Mouse (Mus musculus): ENCODE measurements around the gene Mipol1. TPM values are rescaled to one million over a fixed set of nuclear protein-coding genes. Genes with fewer than 3 reads are reported as not detected.
"Not testable (repeated sequence)": the region's sequence is repeated elsewhere in the genome, so short reads cannot be mapped to it uniquely, and the experiment has no call there.

The Mipol1 gene
- polyA plus RNA-seq, 1 experiment from 2014 or later: 10.6 TPM

DNA sequence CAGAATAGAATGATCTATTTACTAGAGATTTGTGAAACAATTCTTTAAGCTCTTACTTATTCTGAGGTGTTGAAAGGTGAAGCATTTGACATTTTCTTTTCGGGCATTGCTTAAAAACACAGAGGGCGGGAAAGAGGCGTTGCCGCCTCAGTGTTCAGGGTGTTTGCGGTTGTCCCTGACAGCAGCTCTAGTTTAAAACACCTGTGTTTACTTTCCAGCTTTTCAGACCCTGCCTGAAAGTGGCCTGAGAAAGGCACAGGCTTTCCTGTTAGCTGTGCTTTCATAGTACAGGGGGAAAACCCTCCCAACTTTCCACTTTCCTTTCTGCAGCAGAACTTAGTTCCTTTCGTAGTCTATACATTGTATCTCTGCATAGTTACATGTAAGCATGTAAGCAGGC lies 152.6 kb downstream of the Mipol1 start:
- H3K9ac ChIP-seq: no peak overlapping the region
- H3K4me2 ChIP-seq (replicated peaks): no peak overlapping the region
- H3K9me3 ChIP-seq: no peaks in the 10 kb centered on the region
- H3K4me1 ChIP-seq: no peaks in the 10 kb centered on the region
- 40% methylated on average over 6 of the region's 6 CpGs for WGBS
- H3K27me3 ChIP-seq: no peaks in the 10 kb centered on the region
- no peak for ATAC-seq (ENCODE audit: insufficient number of reproducible peaks, insufficient read depth, low FRiP score, low TSS enrichment)
- H3K4me3 ChIP-seq: no peak overlapping the region
- H3K27ac ChIP-seq: no peak overlapping the region
- no peaks in the 10 kb centered on the region for H3K36me3 ChIP-seq

- H3K4me2 ChIP-seq (replicated peaks): no peak overlapping the region
- no peak for ATAC-seq (ENCODE audit: insufficient number of reproducible peaks, insufficient read depth, low FRiP score, low TSS enrichment)
- H3K4me3 ChIP-seq: no peak overlapping the region
- no peaks in the 10 kb centered on the region for H3K4me1 ChIP-seq
- H3K9ac ChIP-seq: no peak overlapping the region
- H3K27me3 ChIP-seq: no peaks in the 10 kb centered on the region
- H3K9me3 ChIP-seq: no peaks in the 10 kb centered on the region
- H3K36me3 ChIP-seq: no peaks in the 10 kb centered on the region
- H3K27ac ChIP-seq: no peak overlapping the region
- WGBS: 76% methylated on average over 2 of the region's 2 CpGs
Measured at GRCm38 (mm10) chr12:57387588-57388292, 157.5 kb downstream of the Mipol1 start.

GRCm38 (mm10) chr12:57399547-57399946 lies 169.3 kb downstream of the Mipol1 start:
- no peak for ATAC-seq (ENCODE audit: insufficient number of reproducible peaks, insufficient read depth, low FRiP score, low TSS enrichment)

DNA sequence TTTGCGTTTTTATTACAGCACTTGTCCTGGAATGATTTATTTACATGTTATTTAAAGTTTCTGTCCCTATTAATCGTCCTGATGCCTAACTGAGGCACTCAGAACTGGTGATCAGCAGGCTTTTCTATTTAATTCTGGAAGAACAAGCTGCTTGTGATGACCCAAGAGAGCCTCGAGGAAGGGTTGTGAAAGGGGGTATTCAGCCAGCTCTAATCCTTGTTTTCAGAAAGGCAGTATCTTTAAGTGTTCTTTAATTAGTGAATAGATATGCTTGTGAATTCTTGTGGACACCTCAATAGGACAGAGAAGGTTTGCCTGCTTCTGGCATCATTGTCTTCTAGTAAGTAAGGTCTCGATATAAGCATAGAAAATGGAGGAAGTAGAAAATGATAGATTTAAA lies 170.0 kb downstream of the Mipol1 start:
- Histone ChIP-seq H3K27me3 (no peaks in the 10 kb centered on the region), H3K36me3 (no peaks in the 10 kb centered on the region), H3K4me2 (replicated peaks) (no peak overlapping the region), H3K27ac (no peak overlapping the region), H3K9ac (no peak overlapping the region), H3K4me3 (no peak overlapping the region), H3K9me3 (no peaks in the 10 kb centered on the region), H3K4me1 (no peaks in the 10 kb centered on the region)
- 37% methylated on average over 4 of the region's 4 CpGs for WGBS
- no peak for ATAC-seq (ENCODE audit: insufficient number of reproducible peaks, insufficient read depth, low FRiP score, low TSS enrichment)

More at GRCm38 (mm10) chr12:57399547-57399946, 169.3 kb downstream of the Mipol1 start:
- Histone ChIP-seq H3K9me3 (no peaks in the 10 kb centered on the region), H3K27me3 (no peaks in the 10 kb centered on the region), H3K4me1 (no peaks in the 10 kb centered on the region), H3K36me3 (no peaks in the 10 kb centered on the region), H3K9ac (no peak overlapping the region), H3K4me2 (replicated peaks) (no peak overlapping the region), H3K27ac (no peak overlapping the region), H3K4me3 (no peak overlapping the region)
- WGBS: 48% methylated on average over 4 of the region's 4 CpGs

DNA sequence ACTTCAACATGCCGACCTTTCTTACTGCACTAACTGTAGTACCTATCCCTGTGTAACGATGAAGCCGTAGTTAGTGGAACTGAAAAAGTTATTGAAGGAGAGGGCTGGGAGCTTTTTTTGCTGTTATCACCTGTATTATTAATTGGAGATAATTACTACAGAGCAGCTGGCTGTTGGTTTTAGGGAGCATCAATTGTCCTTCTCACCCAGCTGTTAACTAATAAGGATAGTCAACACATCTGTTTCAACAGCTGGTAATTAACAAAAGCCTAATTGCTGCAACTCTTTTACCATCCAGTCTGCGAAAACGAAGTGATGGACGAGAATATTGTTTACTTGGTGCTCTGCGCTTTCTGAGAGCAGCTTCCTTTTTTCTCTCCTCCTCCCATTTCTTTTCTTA lies 170.9 kb downstream of the Mipol1 start:
- Histone ChIP-seq H3K4me3 (no peak overlapping the region), H3K27ac (no peak overlapping the region), H3K27me3 (no peaks in the 10 kb centered on the region), H3K4me2 (replicated peaks) (no peak overlapping the region), H3K9ac (no peak overlapping the region), H3K9me3 (no peaks in the 10 kb centered on the region), H3K4me1 (no peaks in the 10 kb centered on the region), H3K36me3 (no peaks in the 10 kb centered on the region)
- no peak for ATAC-seq (ENCODE audit: insufficient number of reproducible peaks, insufficient read depth, low FRiP score, low TSS enrichment)
- 45% methylated on average over 7 of the region's 7 CpGs for WGBS

- no peaks in the 10 kb centered on the region for H3K27me3 ChIP-seq
- no peaks in the 10 kb centered on the region for H3K36me3 ChIP-seq
- 81% methylated on average over 6 of the region's 6 CpGs for WGBS
- H3K9ac ChIP-seq: no peak overlapping the region
- no peaks in the 10 kb centered on the region for H3K9me3 ChIP-seq
- no peak overlapping the region for H3K4me3 ChIP-seq
- no peak overlapping the region for H3K27ac ChIP-seq
- no peak overlapping the region for H3K4me2 ChIP-seq (replicated peaks)
- no peak for ATAC-seq (ENCODE audit: insufficient number of reproducible peaks, insufficient read depth, low FRiP score, low TSS enrichment)
- no peaks in the 10 kb centered on the region for H3K4me1 ChIP-seq
Measured at GRCm38 (mm10) chr12:57402360-57402759, 172.1 kb downstream of the Mipol1 start.

- no peaks in the 10 kb centered on the region for H3K9me3 ChIP-seq
- no peak overlapping the region for H3K4me3 ChIP-seq
- H3K36me3 ChIP-seq: no peaks in the 10 kb centered on the region
- ATAC-seq (ENCODE audit: insufficient number of reproducible peaks, insufficient read depth, low FRiP score, low TSS enrichment): no peak
- no peak overlapping the region for H3K27ac ChIP-seq
- no peaks in the 10 kb centered on the region for H3K27me3 ChIP-seq
- no peaks in the 10 kb centered on the region for H3K4me1 ChIP-seq
- H3K9ac ChIP-seq: no peak overlapping the region
- H3K4me2 ChIP-seq (replicated peaks): no peak overlapping the region
Measured at GRCm38 (mm10) chr12:57409976-57410375, 179.7 kb downstream of the Mipol1 start.

GRCm38 (mm10) chr12:57413833-57414232 lies 183.6 kb downstream of the Mipol1 start:
- H3K36me3 ChIP-seq: no peaks in the 10 kb centered on the region
- ATAC-seq (ENCODE audit: insufficient number of reproducible peaks, insufficient read depth, low FRiP score, low TSS enrichment): no peak
- H3K4me3 ChIP-seq: no peak overlapping the region

DNA sequence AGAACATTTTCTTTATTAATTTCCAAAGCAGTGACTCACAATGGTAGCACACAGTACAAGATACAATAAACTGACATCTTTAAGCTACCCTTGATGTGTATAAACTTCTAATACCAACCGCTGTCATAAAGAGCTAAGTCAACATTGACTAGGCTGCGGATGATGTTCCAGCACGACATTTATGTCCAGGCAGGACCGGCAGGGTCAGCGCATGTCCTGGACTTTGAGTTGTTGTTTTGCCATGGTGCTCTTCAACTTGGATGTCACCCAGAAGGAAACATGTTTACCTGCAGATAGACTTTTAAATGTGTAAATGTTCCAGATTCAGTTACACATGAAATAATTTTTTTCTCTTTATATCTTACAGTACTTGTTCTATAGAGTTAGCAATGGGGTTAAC lies 194.7 kb downstream of the Mipol1 start:
- Histone ChIP-seq H3K36me3 (no peaks in the 10 kb centered on the region), H3K9ac (no peak overlapping the region), H3K4me2 (replicated peaks) (no peak overlapping the region), H3K4me1 (no peaks in the 10 kb centered on the region), H3K27ac (no peak overlapping the region), H3K9me3 (no peaks in the 10 kb centered on the region), H3K4me3 (no peak overlapping the region), H3K27me3 (no peaks in the 10 kb centered on the region)
- ATAC-seq (ENCODE audit: insufficient number of reproducible peaks, insufficient read depth, low FRiP score, low TSS enrichment): no peak
- WGBS: 92% methylated on average over 5 of the region's 5 CpGs

More at GRCm38 (mm10) chr12:57413833-57414232, 183.6 kb downstream of the Mipol1 start:
- H3K27ac ChIP-seq: no peak overlapping the region
- 77% methylated on average over 3 of the region's 3 CpGs for WGBS
- no peaks in the 10 kb centered on the region for H3K9me3 ChIP-seq
- H3K27me3 ChIP-seq: no peaks in the 10 kb centered on the region
- no peaks in the 10 kb centered on the region for H3K4me1 ChIP-seq
- no peak overlapping the region for H3K9ac ChIP-seq
- H3K4me2 ChIP-seq (replicated peaks): no peak overlapping the region

GRCm38 (mm10) chr12:57428243-57428642 lies 198.0 kb downstream of the Mipol1 start:
- Histone ChIP-seq H3K27me3 (no peaks in the 10 kb centered on the region), H3K4me1 (no peaks in the 10 kb centered on the region), H3K4me2 (replicated peaks) (no peak overlapping the region), H3K4me3 (no peak overlapping the region), H3K9ac (no peak overlapping the region), H3K36me3 (no peaks in the 10 kb centered on the region), H3K9me3 (no peaks in the 10 kb centered on the region), H3K27ac (no peak overlapping the region)
- WGBS: 80% methylated on average over 3 of the region's 3 CpGs
- no peak for ATAC-seq (ENCODE audit: insufficient number of reproducible peaks, insufficient read depth, low FRiP score, low TSS enrichment)

DNA sequence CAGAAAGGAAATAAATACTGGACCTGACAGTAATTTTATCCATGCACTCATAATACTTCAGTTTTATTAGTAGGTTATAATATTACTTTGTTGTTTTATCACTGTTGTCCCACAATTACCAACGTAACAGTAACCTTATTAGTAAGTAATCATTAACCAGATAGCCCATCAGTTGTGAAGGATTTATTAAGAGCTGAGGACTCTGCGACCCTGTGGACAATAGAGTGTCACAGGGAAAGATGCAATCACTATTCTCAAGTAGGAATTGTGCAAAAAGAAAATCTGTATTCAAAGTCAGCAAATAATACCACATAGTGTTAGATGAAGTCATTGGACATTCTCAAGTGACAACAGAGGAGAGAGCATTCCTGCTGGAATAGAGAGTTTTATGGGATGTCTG lies 198.5 kb downstream of the Mipol1 start:
- Histone ChIP-seq H3K27ac (no peak overlapping the region), H3K4me3 (no peak overlapping the region), H3K9me3 (no peaks in the 10 kb centered on the region), H3K4me2 (replicated peaks) (no peak overlapping the region), H3K4me1 (no peaks in the 10 kb centered on the region), H3K9ac (no peak overlapping the region), H3K27me3 (no peaks in the 10 kb centered on the region), H3K36me3 (no peaks in the 10 kb centered on the region)
- 81% methylated on average over 2 of the region's 2 CpGs for WGBS
- ATAC-seq (ENCODE audit: insufficient number of reproducible peaks, insufficient read depth, low FRiP score, low TSS enrichment): no peak

DNA sequence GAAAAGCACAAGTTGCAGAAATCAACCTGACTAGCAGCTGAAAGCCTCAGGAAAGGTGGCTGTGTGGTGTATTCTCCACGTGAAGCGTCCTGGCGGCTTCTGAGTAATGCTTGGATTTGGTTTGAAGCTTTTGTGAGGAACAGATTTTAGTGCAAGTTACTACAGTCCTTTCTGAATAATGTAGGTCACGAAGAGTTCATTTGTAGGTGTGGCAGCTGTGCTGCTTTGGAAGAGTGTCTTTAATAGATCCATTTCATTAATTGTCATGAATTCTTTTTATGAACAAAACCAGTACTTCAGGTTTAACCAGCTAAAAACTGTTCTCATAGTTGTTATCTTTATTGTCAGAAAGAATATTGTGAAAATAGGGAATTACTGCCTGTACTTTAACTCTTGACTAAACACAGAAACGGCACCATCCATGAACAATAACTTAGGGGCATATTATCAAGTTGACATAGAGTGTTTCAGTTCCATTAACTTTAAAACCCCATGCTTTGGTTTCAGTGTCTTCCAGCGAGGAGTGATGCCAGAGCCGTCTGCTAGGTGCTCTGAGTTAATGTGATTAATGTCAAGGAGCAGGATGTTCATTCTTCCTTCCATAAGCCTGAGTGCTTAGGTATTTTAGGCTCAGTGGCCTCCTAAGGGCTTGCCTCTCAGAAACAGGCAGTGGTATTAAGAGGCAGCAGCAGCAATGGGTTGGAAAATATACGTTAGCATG lies 206.9 kb downstream of the Mipol1 start:
- H3K9ac ChIP-seq; H3K27me3 ChIP-seq; H3K9me3 ChIP-seq; H3K4me2 ChIP-seq (replicated peaks); H3K36me3 ChIP-seq; ATAC-seq (ENCODE audit: insufficient number of reproducible peaks, insufficient read depth, low FRiP score, low TSS enrichment); H3K27ac ChIP-seq; H3K4me3 ChIP-seq; H3K4me1 ChIP-seq: not testable (repeated sequence)
- 70% methylated on average over 8 of the region's 8 CpGs for WGBS
